Mouse (Mus musculus) right cerebral cortex, adult 2 months (tissue): ENCODE results near the gene B3gat3.
A peak's percentile ranks its signal among the peaks of the same experiment; 100 is the strongest.
"Not testable (repeated sequence)": the region's sequence is repeated elsewhere in the genome, so short reads cannot be mapped to it uniquely, and the experiment has no call there.

ENCODE experiments used
- DNase-seq, 2 experiments: peaks; one replicate each; pipeline ENCODE4 v3.0.0; 2021 to 2022; ENCODE audit warnings: low spot score in 2 of 2

B3gat3 gene

GRCm38 (mm10) chr19:8942276-8942964, 22.2 kb downstream of the B3gat3 start:
- peak; percentile 54 to 59 for DNase-seq

- DNase-seq = no peak
Measured at GRCm38 (mm10) chr19:8943047-8943446, 22.9 kb downstream of the B3gat3 start.

- DNase-seq = no peak
Measured at GRCm38 (mm10) chr19:8944062-8944461, 23.9 kb downstream of the B3gat3 start.

GRCm38 (mm10) chr19:8944750-8945149, 24.6 kb downstream of the B3gat3 start:
- DNase-seq = no peak

GRCm38 (mm10) chr19:8945251-8945650, 25.1 kb downstream of the B3gat3 start:
- DNase-seq = no peak

GRCm38 (mm10) chr19:8946929-8947328, 26.8 kb downstream of the B3gat3 start:
- no peak for DNase-seq

- no peak for DNase-seq
Measured at GRCm38 (mm10) chr19:8950190-8950589, 30.0 kb downstream of the B3gat3 start.

GRCm38 (mm10) chr19:8952241-8952640, 32.1 kb downstream of the B3gat3 start:
- DNase-seq = no peak

- peak; percentile 97 for DNase-seq
Measured at GRCm38 (mm10) chr19:8953135-8954039, 33.2 kb downstream of the B3gat3 start, which contains the start of gene Tut1. Gene Tut1 (plus strand): TSS chr19:8953847.

GRCm38 (mm10) chr19:8954171-8954570, 34.0 kb downstream of the B3gat3 start:
- no peak for DNase-seq

- DNase-seq = no peak
Measured at GRCm38 (mm10) chr19:8962256-8962655, 42.1 kb downstream of the B3gat3 start.

- DNase-seq = no peak
Measured at GRCm38 (mm10) chr19:8965075-8965474, 44.9 kb downstream of the B3gat3 start.

GRCm38 (mm10) chr19:8965771-8966170, 45.6 kb downstream of the B3gat3 start:
- no peak for DNase-seq

GRCm38 (mm10) chr19:8966198-8966589, 46.0 kb downstream of the B3gat3 start:
- no peak for DNase-seq

- peak; percentile 99 for DNase-seq
Measured at GRCm38 (mm10) chr19:8966590-8967372, 46.6 kb downstream of the B3gat3 start, which contains the start of gene Eef1g. Gene Eef1g (plus strand): TSS chr19:8967041.

GRCm38 (mm10) chr19:8967373-8967743, 47.2 kb downstream of the B3gat3 start:
- no peak for DNase-seq

GRCm38 (mm10) chr19:8967893-8968292, 47.7 kb downstream of the B3gat3 start:
- DNase-seq = no peak

- DNase-seq = not testable (repeated sequence)
Measured at GRCm38 (mm10) chr19:8972491-8972890, 52.3 kb downstream of the B3gat3 start.

- DNase-seq = no peak
Measured at GRCm38 (mm10) chr19:8974638-8975037, 54.5 kb downstream of the B3gat3 start.

GRCm38 (mm10) chr19:8975491-8975890, 55.3 kb downstream of the B3gat3 start:
- DNase-seq = no peak

- DNase-seq = no peak
Measured at GRCm38 (mm10) chr19:8976535-8976934, 56.4 kb downstream of the B3gat3 start.
